Mouse (Mus musculus) central nervous system, embryonic 14 days (tissue): ENCODE results near the gene 1700009N14Rik. TPM values are rescaled to one million over a fixed set of nuclear protein-coding genes. Genes with fewer than 3 reads are reported as not detected.

ENCODE experiments used
- polyA plus RNA-seq: library from polyadenylated mRNA; depleted of rRNA; stranded (reverse); fragments of >200 nt; gene quantifications from 2 replicates; pipeline ENCODE4 v1.2.3, GENCODE M21; 2012; rRNA removed

Gene 1700009N14Rik
- not detected in 2 replicates for polyA plus RNA-seq

GRCm38 (mm10) chr4:39450069-39450468, at the start of gene 1700009N14Rik:
TSS of gene 1700009N14Rik (plus strand) at chr4:39450295.

